Mouse (Mus musculus): ENCODE measurements at regions not wholly inside any gene's neighbourhood (a gene's known extent, or its start where the extent isn't known, plus 50 kb on each side); places are given as distances from the start of the nearest gene placed in this dataset.

GRCm38 (mm10) chr4:55443489-55443888 is 88.8 kb downstream of the Klf4 start:
- Histone ChIP-seq H3K4me3 (ENCODE audit: insufficient read depth, low read length) (no peak overlapping the region), H3K27ac (ENCODE audit: insufficient read depth, low read depth, low read length) (no peak overlapping the region), H3K4me1 (ENCODE audit: control insufficient read depth, insufficient read depth, low read length) (peaks cover 4% of the 10 kb centered on the region; the same call in 1 of the 2 replicates)
- TF ChIP-seq POLR2A (IDR thresholded peaks at IDR 0.05; ENCODE audit: borderline replicate concordance, low read depth, low read length) = no peak
- no peak for TF ChIP-seq CTCF (IDR thresholded peaks at IDR 0.05; ENCODE audit: low read depth, low read length)

GRCm38 (mm10) chr4:55442098-55442497 is 90.2 kb downstream of the Klf4 start:
- Histone ChIP-seq H3K4me1 (ENCODE audit: control insufficient read depth, insufficient read depth, low read length) (peaks cover 4% of the 10 kb centered on the region; the same call in 1 of the 2 replicates), H3K4me3 (ENCODE audit: insufficient read depth, low read length) (no peak overlapping the region), H3K27ac (ENCODE audit: insufficient read depth, low read depth, low read length) (no peak overlapping the region)
- TF ChIP-seq POLR2A (IDR thresholded peaks at IDR 0.05; ENCODE audit: borderline replicate concordance, low read depth, low read length) (no peak), CTCF (IDR thresholded peaks at IDR 0.05; ENCODE audit: low read depth, low read length) (no peak)

Measured in bone marrow macrophage, adult 2 months (primary cell).